Mouse (Mus musculus) heart, embryonic 16.5 days (tissue): ENCODE results near the gene Fam84a. TPM values are rescaled to one million over a fixed set of nuclear protein-coding genes. Genes with fewer than 3 reads are reported as not detected.
A peak's percentile ranks its signal among the peaks of the same experiment; 100 is the strongest.

Experiments
- ATAC-seq: fragments of 200-750 bp; cut with Nextera tagmentation; replicated peaks from 2 replicates; pipeline ENCODE4 v1.8.0; 2017; ENCODE audit warnings: moderate number of reproducible peaks; ENCODE audit not compliant: insufficient read depth, low FRiP score; ENCODE audit errors: extremely low read depth
- H3K27ac ChIP-seq: fragments of 300-500 bp; sonication (generic); 2 replicates; pipeline ENCODE4 v1.5.1; 2014; ENCODE audit warnings: mild to moderate bottlenecking, low read length, control low read depth, moderate library complexity
- H3K27me3 ChIP-seq: fragments of 300-500 bp; sonication (generic); 2 replicates; pipeline ENCODE4 v1.6.1; 2014; ENCODE audit warnings: low read length, mixed read lengths; ENCODE audit not compliant: control insufficient read depth, insufficient read depth
- H3K36me3 ChIP-seq: fragments of 300-500 bp; sonication (generic); 2 replicates; pipeline ENCODE4 v1.6.1; 2014; ENCODE audit not compliant: control insufficient read depth, insufficient read depth
- H3K4me1 ChIP-seq: fragments of 300-500 bp; sonication (generic); 2 replicates; pipeline ENCODE4 v1.6.1; 2014; ENCODE audit warnings: low read length, mixed read lengths; ENCODE audit not compliant: control insufficient read depth, insufficient read depth
- H3K4me2 ChIP-seq: fragments of 300-500 bp; sonication (generic); 2 replicates; pipeline ENCODE4 v1.6.1; 2014; ENCODE audit warnings: low read depth, mild to moderate bottlenecking, control low read depth, low read length
- H3K4me3 ChIP-seq: fragments of 300-500 bp; sonication (generic); 2 replicates; pipeline ENCODE4 v1.5.1; 2014; ENCODE audit warnings: mild to moderate bottlenecking, control low read depth, low read length
- H3K9ac ChIP-seq: fragments of 300-500 bp; sonication (generic); 2 replicates; pipeline ENCODE4 v1.6.1; 2014; ENCODE audit warnings: low read length, control low read depth
- H3K9me3 ChIP-seq: fragments of 300-500 bp; sonication (generic); replicated peaks from 2 replicates; pipeline ENCODE4 v1.6.1; 2016; ENCODE audit warnings: low read length; ENCODE audit not compliant: control insufficient read depth
- WGBS: fragments of 180-500 bp; shearing (Covaris S2); extraction: QIAGEN DNeasy Blood & Tissue Kit; methylation state at CpG from one replicate; pipeline ENCODE4 v1.1.7; 2014; 5-methylcytosine and 5-hydroxymethylcytosine counted together
- polyA plus RNA-seq: library from polyadenylated mRNA; unstranded; fragments of >200 nt; fragmentation: Nextera tagmentation; extraction: Ambion mirVana; gene quantifications from 2 replicates; pipeline ENCODE4 v1.2.1, GENCODE M21; 2015

Fam84a gene
- polyA plus RNA-seq, 1 experiment from 2014 or later, result 2.5 TPM

DNA sequence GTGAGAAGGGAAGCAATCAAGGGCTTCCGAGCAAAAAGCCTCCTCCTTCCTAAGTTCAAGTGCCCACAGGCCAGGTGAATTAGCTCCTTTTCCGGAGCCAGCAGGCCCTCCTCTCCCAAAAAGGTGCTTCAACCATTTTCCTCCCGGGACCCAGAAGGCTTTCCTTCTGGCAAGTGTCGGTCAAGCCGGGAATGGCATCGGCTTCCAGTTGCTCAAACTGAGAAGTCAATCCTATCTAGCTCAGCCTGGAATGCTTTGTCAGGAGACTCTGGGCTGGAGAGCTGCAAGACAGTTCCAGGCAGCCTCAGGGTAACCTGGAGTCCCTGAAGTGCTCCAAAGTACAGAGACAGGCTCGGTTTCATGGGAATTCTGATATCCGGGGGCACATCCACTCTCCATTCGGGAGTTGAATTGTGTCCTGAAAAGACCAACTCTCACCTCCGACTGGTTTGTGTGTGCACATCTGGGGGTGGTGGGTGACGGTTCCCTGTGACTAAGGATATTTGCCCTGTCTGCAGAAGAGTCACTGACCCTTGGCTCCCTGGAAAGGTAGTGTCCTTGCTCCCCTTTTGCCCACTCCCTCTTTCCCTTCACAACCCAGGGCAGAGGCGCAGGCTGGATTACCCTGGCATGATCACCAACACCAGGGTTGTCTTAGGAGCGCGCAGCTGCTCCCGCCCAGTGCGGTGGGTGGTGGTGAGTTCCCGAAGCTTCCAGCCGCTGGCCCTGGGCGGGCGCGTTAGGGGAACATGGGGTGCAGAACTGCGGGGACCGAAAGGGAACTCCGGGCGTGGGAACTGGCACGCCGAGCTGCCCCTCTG, 2.6 kb downstream of the Fam84a start:
- peak overlapping the region; percentile 73 for H3K9ac ChIP-seq
- no peak overlapping the region for H3K27ac ChIP-seq
- no peak for ATAC-seq
- WGBS, result 9% methylated on average over 27 of the region's 27 CpGs
- H3K4me2 ChIP-seq, result peak overlapping the region; percentile 92
- peak overlapping the region; percentile 62 for H3K4me3 ChIP-seq
- H3K4me1 ChIP-seq, result peaks cover 7% of the 10 kb centered on the region; the same call in 1 of the 2 replicates
- no peaks in the 10 kb centered on the region for H3K9me3 ChIP-seq
- H3K27me3 ChIP-seq, result peaks cover 19% of the 10 kb centered on the region
- no peaks in the 10 kb centered on the region for H3K36me3 ChIP-seq

DNA sequence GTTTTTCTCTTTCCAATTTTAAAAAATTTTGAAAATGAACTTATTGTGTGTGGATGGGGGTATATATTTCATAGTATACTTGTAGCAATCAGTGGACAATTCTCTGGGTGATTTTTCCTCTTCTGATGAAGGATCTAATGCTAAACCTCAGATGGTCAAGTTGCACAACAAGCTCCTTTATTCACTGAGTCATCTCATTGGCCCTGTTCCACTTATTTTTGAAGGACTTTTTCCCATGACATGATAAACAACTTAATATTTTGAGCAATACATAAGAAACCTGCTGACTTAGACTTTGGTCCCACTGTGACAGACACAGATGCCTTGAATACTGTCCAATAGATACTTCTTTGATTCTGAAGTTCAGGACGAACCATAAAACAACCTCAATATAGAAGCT, 14.8 kb downstream of the Fam84a start:
- no peaks in the 10 kb centered on the region for H3K27me3 ChIP-seq
- no peak overlapping the region for H3K27ac ChIP-seq
- H3K4me3 ChIP-seq, result no peak overlapping the region
- no peak overlapping the region for H3K4me2 ChIP-seq
- H3K4me1 ChIP-seq, result no peaks in the 10 kb centered on the region
- H3K36me3 ChIP-seq, result no peaks in the 10 kb centered on the region
- H3K9ac ChIP-seq, result no peak overlapping the region
- no peaks in the 10 kb centered on the region for H3K9me3 ChIP-seq
- WGBS, result 88% methylated on average over 1 of the region's 1 CpGs
- no peak for ATAC-seq

DNA sequence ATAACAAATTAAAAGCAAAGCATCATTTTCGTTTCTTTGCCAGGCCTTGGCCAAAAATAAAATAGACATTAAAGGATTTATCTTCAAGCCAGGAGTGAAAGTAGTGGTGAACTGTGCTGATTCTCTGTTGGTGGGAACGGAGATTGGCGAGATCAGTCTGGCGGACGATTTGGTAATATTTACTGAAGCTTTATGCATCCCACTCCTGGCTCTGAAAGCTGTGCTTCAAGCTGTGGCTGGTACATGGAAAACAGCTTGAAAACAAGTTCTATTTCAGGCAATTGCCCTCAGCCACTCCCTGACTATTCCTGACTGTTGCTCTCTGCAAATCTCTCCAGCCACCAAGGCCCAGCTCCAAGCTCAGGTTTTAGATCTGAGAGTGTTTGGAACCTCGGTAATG, 37.1 kb downstream of the Fam84a start:
- H3K4me3 ChIP-seq, result no peak overlapping the region
- H3K4me1 ChIP-seq, result no peaks in the 10 kb centered on the region
- no peaks in the 10 kb centered on the region for H3K36me3 ChIP-seq
- no peaks in the 10 kb centered on the region for H3K27me3 ChIP-seq
- H3K9me3 ChIP-seq, result no peaks in the 10 kb centered on the region
- H3K27ac ChIP-seq, result no peak overlapping the region
- H3K4me2 ChIP-seq, result no peak overlapping the region
- no peak overlapping the region for H3K9ac ChIP-seq
- 77% methylated on average over 6 of the region's 6 CpGs for WGBS
- no peak for ATAC-seq

DNA sequence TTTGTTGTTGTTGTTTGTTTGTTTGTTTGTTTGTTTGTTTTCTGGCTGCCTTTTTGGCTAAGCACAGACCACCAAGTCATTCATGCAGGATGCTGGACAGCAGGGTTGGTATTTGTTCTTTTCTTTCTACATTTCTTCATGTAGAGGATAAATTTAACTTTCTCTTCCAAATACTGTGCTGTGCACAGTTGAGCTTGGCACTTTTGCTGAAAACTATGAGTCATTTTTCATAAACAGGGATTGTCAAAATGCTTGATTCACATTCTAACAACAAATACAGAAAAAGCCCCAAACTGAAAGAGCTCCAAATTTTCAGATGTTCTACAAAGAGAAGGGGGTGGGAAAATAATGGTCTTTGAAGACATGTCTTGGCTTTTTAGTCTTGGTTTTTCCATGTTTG, 54.9 kb downstream of the Fam84a start:
- H3K36me3 ChIP-seq, result no peaks in the 10 kb centered on the region
- no peaks in the 10 kb centered on the region for H3K4me1 ChIP-seq
- H3K9ac ChIP-seq, result no peak overlapping the region
- no peaks in the 10 kb centered on the region for H3K9me3 ChIP-seq
- no peak overlapping the region for H3K4me2 ChIP-seq
- ATAC-seq, result no peak
- no peak overlapping the region for H3K4me3 ChIP-seq
- H3K27ac ChIP-seq, result no peak overlapping the region
- no peaks in the 10 kb centered on the region for H3K27me3 ChIP-seq
